Mouse (Mus musculus): Measurements from ENCODE around the gene Ppib.

- TF ChIP-seq CTCF (IDR thresholded peaks at IDR 0.05; ENCODE audit: low read depth) (no peak), EP300 (optimal IDR thresholded peaks at IDR 0.05) (no peak)
Observed at GRCm38 (mm10) chr9:66078493-66078892, 18.5 kb downstream of the Ppib start.

Measured in stomach, postnatal 0 days (tissue).